Mouse (Mus musculus): ENCODE results near the gene Prss44. TPM values are rescaled to one million over a fixed set of nuclear protein-coding genes. Genes with fewer than 3 reads are reported as not detected.

Gene Prss44
- polyA plus RNA-seq, 1 experiment from 2014 or later, result not detected

GRCm38 (mm10) chr9:110781731-110782130 lies 32.1 kb upstream of the Prss44 start:
- Histone ChIP-seq H3K9me3 (replicated peaks; ENCODE audit: control insufficient read depth, low read length) (no peaks in the 10 kb centered on the region), H3K9ac (ENCODE audit: low read length) (peak overlapping the region; percentile 71), H3K27me3 (ENCODE audit: control insufficient read depth, insufficient read depth, low read length) (no peaks in the 10 kb centered on the region), H3K4me3 (replicated peaks; ENCODE audit: low read length) (peak overlapping the region; percentile 46), H3K36me3 (ENCODE audit: control insufficient read depth, insufficient read depth, low read length) (no peaks in the 10 kb centered on the region), H3K27ac (ENCODE audit: low read length) (peak overlapping the region; percentile 13; the same call in 1 of the 2 replicates), H3K4me1 (ENCODE audit: control insufficient read depth, insufficient read depth, low read length) (0 out of 2 replicates have a peak, but pooled peaks cover 5% of the 10 kb centered on the region), H3K4me2 (ENCODE audit: low read depth, low read length) (peak overlapping the region; percentile 84)
- peak; percentile 67 for ATAC-seq (ENCODE audit: insufficient read depth, low FRiP score)
- 2% methylated on average over 23 of the region's 23 CpGs for WGBS

- Histone ChIP-seq H3K4me1 (ENCODE audit: control insufficient read depth, insufficient read depth, low read length) (0 out of 2 replicates have a peak, but pooled peaks cover 5% of the 10 kb centered on the region), H3K27me3 (ENCODE audit: control insufficient read depth, insufficient read depth, low read length) (no peaks in the 10 kb centered on the region), H3K9me3 (replicated peaks; ENCODE audit: control insufficient read depth, low read length) (no peaks in the 10 kb centered on the region), H3K27ac (ENCODE audit: low read length) (no peak overlapping the region), H3K4me3 (replicated peaks; ENCODE audit: low read length) (no peak overlapping the region), H3K36me3 (ENCODE audit: control insufficient read depth, insufficient read depth, low read length) (no peaks in the 10 kb centered on the region), H3K9ac (ENCODE audit: low read length) (no peak overlapping the region), H3K4me2 (ENCODE audit: low read depth, low read length) (no peak overlapping the region)
- ATAC-seq (ENCODE audit: insufficient read depth, low FRiP score), result no peak
- WGBS, result 12% methylated on average over 1 of the region's 1 CpGs
Observed at GRCm38 (mm10) chr9:110783611-110784010, 30.2 kb upstream of the Prss44 start.

- Histone ChIP-seq H3K36me3 (ENCODE audit: control insufficient read depth, insufficient read depth, low read length) (no peaks in the 10 kb centered on the region), H3K4me2 (ENCODE audit: low read depth, low read length) (no peak overlapping the region), H3K4me3 (replicated peaks; ENCODE audit: low read length) (no peak overlapping the region), H3K9ac (ENCODE audit: low read length) (no peak overlapping the region), H3K4me1 (ENCODE audit: control insufficient read depth, insufficient read depth, low read length) (0 out of 2 replicates have a peak, but pooled peaks cover 3% of the 10 kb centered on the region), H3K27me3 (ENCODE audit: control insufficient read depth, insufficient read depth, low read length) (no peaks in the 10 kb centered on the region), H3K9me3 (replicated peaks; ENCODE audit: control insufficient read depth, low read length) (no peaks in the 10 kb centered on the region), H3K27ac (ENCODE audit: low read length) (no peak overlapping the region)
- 91% methylated on average over 3 of the region's 3 CpGs for WGBS
- ATAC-seq (ENCODE audit: insufficient read depth, low FRiP score), result no peak
Observed at GRCm38 (mm10) chr9:110788169-110788568, 25.6 kb upstream of the Prss44 start.

GRCm38 (mm10) chr9:110790462-110790861 lies 23.3 kb upstream of the Prss44 start:
- no peak for ATAC-seq (ENCODE audit: insufficient read depth, low FRiP score)
- no peaks in the 10 kb centered on the region for H3K9me3 ChIP-seq (replicated peaks; ENCODE audit: control insufficient read depth, low read length)
- no peak overlapping the region for H3K4me3 ChIP-seq (replicated peaks; ENCODE audit: low read length)
- 0 out of 2 replicates have a peak, but pooled peaks cover 3% of the 10 kb centered on the region for H3K4me1 ChIP-seq (ENCODE audit: control insufficient read depth, insufficient read depth, low read length)
- H3K4me2 ChIP-seq (ENCODE audit: low read depth, low read length), result no peak overlapping the region
- no peak overlapping the region for H3K27ac ChIP-seq (ENCODE audit: low read length)
- no peaks in the 10 kb centered on the region for H3K36me3 ChIP-seq (ENCODE audit: control insufficient read depth, insufficient read depth, low read length)
- no peaks in the 10 kb centered on the region for H3K27me3 ChIP-seq (ENCODE audit: control insufficient read depth, insufficient read depth, low read length)
- H3K9ac ChIP-seq (ENCODE audit: low read length), result no peak overlapping the region
- 66% methylated on average over 4 of the region's 4 CpGs for WGBS

GRCm38 (mm10) chr9:110797013-110797412 lies 16.8 kb upstream of the Prss44 start:
- H3K27ac ChIP-seq (ENCODE audit: low read length), result no peak overlapping the region
- H3K4me3 ChIP-seq (replicated peaks; ENCODE audit: low read length), result no peak overlapping the region
- 82% methylated on average over 10 of the region's 10 CpGs for WGBS
- ATAC-seq (ENCODE audit: insufficient read depth, low FRiP score), result no peak
- no peaks in the 10 kb centered on the region for H3K9me3 ChIP-seq (replicated peaks; ENCODE audit: control insufficient read depth, low read length)
- no peaks in the 10 kb centered on the region for H3K36me3 ChIP-seq (ENCODE audit: control insufficient read depth, insufficient read depth, low read length)
- H3K4me1 ChIP-seq (ENCODE audit: control insufficient read depth, insufficient read depth, low read length), result no peaks in the 10 kb centered on the region
- no peaks in the 10 kb centered on the region for H3K27me3 ChIP-seq (ENCODE audit: control insufficient read depth, insufficient read depth, low read length)
- no peak overlapping the region for H3K9ac ChIP-seq (ENCODE audit: low read length)
- no peak overlapping the region for H3K4me2 ChIP-seq (ENCODE audit: low read depth, low read length)

GRCm38 (mm10) chr9:110797866-110798265 lies 15.9 kb upstream of the Prss44 start, which contains the start of gene Prss42:
Gene Prss42, plus strand, starts transcription at chr9:110798166.
- H3K9me3 ChIP-seq (replicated peaks; ENCODE audit: control insufficient read depth, low read length), result no peaks in the 10 kb centered on the region
- no peak for ATAC-seq (ENCODE audit: insufficient read depth, low FRiP score)
- H3K36me3 ChIP-seq (ENCODE audit: control insufficient read depth, insufficient read depth, low read length), result no peaks in the 10 kb centered on the region
- no peak within 1 kb of the TSS for H3K27ac ChIP-seq (ENCODE audit: low read length)
- H3K4me2 ChIP-seq (ENCODE audit: low read depth, low read length), result no peak within 1 kb of the TSS
- no peak within 1 kb of the TSS for H3K4me3 ChIP-seq (replicated peaks; ENCODE audit: low read length)
- 92% methylated on average over 14 of the region's 14 CpGs for WGBS
- no peak within 1 kb of the TSS for H3K9ac ChIP-seq (ENCODE audit: low read length)
- H3K4me1 ChIP-seq (ENCODE audit: control insufficient read depth, insufficient read depth, low read length), result no peaks in the 10 kb centered on the region
- H3K27me3 ChIP-seq (ENCODE audit: control insufficient read depth, insufficient read depth, low read length), result no peaks in the 10 kb centered on the region

GRCm38 (mm10) chr9:110800834-110801479 lies 12.8 kb upstream of the Prss44 start:
- no peaks in the 10 kb centered on the region for H3K27me3 ChIP-seq (ENCODE audit: control insufficient read depth, insufficient read depth, low read length)
- H3K4me3 ChIP-seq (replicated peaks; ENCODE audit: low read length), result no peak overlapping the region
- H3K36me3 ChIP-seq (ENCODE audit: control insufficient read depth, insufficient read depth, low read length), result no peaks in the 10 kb centered on the region
- no peak for ATAC-seq (ENCODE audit: insufficient read depth, low FRiP score)
- WGBS, result 89% methylated on average over 8 of the region's 8 CpGs
- H3K27ac ChIP-seq (ENCODE audit: low read length), result no peak overlapping the region
- H3K9ac ChIP-seq (ENCODE audit: low read length), result no peak overlapping the region
- no peak overlapping the region for H3K4me2 ChIP-seq (ENCODE audit: low read depth, low read length)
- no peaks in the 10 kb centered on the region for H3K4me1 ChIP-seq (ENCODE audit: control insufficient read depth, insufficient read depth, low read length)
- no peaks in the 10 kb centered on the region for H3K9me3 ChIP-seq (replicated peaks; ENCODE audit: control insufficient read depth, low read length)

GRCm38 (mm10) chr9:110803294-110803693 lies 10.5 kb upstream of the Prss44 start:
- Histone ChIP-seq H3K4me3 (replicated peaks; ENCODE audit: low read length) (no peak overlapping the region), H3K4me1 (ENCODE audit: control insufficient read depth, insufficient read depth, low read length) (no peaks in the 10 kb centered on the region), H3K36me3 (ENCODE audit: control insufficient read depth, insufficient read depth, low read length) (no peaks in the 10 kb centered on the region), H3K9ac (ENCODE audit: low read length) (no peak overlapping the region), H3K27ac (ENCODE audit: low read length) (no peak overlapping the region), H3K27me3 (ENCODE audit: control insufficient read depth, insufficient read depth, low read length) (no peaks in the 10 kb centered on the region), H3K4me2 (ENCODE audit: low read depth, low read length) (no peak overlapping the region), H3K9me3 (replicated peaks; ENCODE audit: control insufficient read depth, low read length) (no peaks in the 10 kb centered on the region)
- WGBS, result 64% methylated on average over 4 of the region's 4 CpGs
- no peak for ATAC-seq (ENCODE audit: insufficient read depth, low FRiP score)

- no peak overlapping the region for H3K27ac ChIP-seq (ENCODE audit: low read length)
- no peak overlapping the region for H3K9ac ChIP-seq (ENCODE audit: low read length)
- H3K4me3 ChIP-seq (replicated peaks; ENCODE audit: low read length), result no peak overlapping the region
- H3K4me1 ChIP-seq (ENCODE audit: control insufficient read depth, insufficient read depth, low read length), result no peaks in the 10 kb centered on the region
- ATAC-seq (ENCODE audit: insufficient read depth, low FRiP score), result no peak
- no peaks in the 10 kb centered on the region for H3K27me3 ChIP-seq (ENCODE audit: control insufficient read depth, insufficient read depth, low read length)
- no peaks in the 10 kb centered on the region for H3K36me3 ChIP-seq (ENCODE audit: control insufficient read depth, insufficient read depth, low read length)
- H3K4me2 ChIP-seq (ENCODE audit: low read depth, low read length), result no peak overlapping the region
- WGBS, result 76% methylated on average over 4 of the region's 4 CpGs
- H3K9me3 ChIP-seq (replicated peaks; ENCODE audit: control insufficient read depth, low read length), result no peaks in the 10 kb centered on the region
Observed at GRCm38 (mm10) chr9:110810051-110810450, 3.7 kb upstream of the Prss44 start.

Measured in stomach, embryonic 16.5 days (tissue).